Mouse (Mus musculus) brain, embryonic 14.5 days (tissue): Measurements from ENCODE around the gene Mrpl2. TPM values are rescaled to one million over a fixed set of nuclear protein-coding genes. Genes with fewer than 3 reads are reported as not detected.
A peak's percentile ranks its signal among the peaks of the same experiment; 100 is the strongest.

Experiments
- DNase-seq: peaks from one replicate; pipeline ENCODE4 v3.0.0-alpha.2; 2011; ENCODE audit warnings: low read depth
- CTCF ChIP-seq: fragments of 200-500 bp; IDR thresholded peaks from 2 replicates; pipeline ENCODE4 v1.5.1; 2012; ENCODE audit warnings: inconsistent platforms, mild to moderate bottlenecking, moderate library complexity, borderline replicate concordance; ENCODE audit not compliant: insufficient read depth, insufficient read length; ENCODE audit errors: extremely low read depth
- POLR2A ChIP-seq: fragments of 200-500 bp; IDR thresholded peaks from 2 replicates; pipeline ENCODE4 v1.6.1; 2012; ENCODE audit warnings: mild to moderate bottlenecking, inconsistent platforms, borderline replicate concordance; ENCODE audit not compliant: poor library complexity, insufficient read depth, insufficient read length, severe bottlenecking; ENCODE audit errors: extremely low read depth
- polyA plus RNA-seq: library from polyadenylated mRNA; depleted of rRNA; stranded (reverse); fragments of >200 nt; gene quantifications from 2 replicates; pipeline ENCODE4 v1.2.3, GENCODE M21; 2012

The Mrpl2 gene
- polyA plus RNA-seq, 1 experiment: 47.2 TPM

DNA sequence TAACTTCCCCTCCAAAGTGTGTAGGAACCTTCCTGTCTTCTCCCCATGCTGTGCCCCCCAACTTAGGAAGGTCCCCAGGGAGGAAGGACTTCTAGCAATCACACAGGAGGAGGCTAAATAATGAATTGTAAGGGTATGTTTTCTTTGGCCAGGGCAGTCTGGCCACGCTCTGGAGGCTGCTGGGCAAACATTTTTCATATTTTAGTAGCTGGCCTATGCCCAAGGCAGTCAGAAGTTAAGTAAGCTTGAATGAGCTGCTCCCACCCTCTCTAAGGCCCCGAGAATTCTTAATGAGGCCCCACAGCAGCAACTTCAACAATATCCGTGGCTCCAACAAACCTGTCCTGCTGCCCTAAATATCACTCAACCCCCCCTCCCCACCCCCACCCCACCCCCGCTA lies 33.2 kb upstream of the Mrpl2 start:
- TF ChIP-seq CTCF (no peak), POLR2A (no peak)

DNA sequence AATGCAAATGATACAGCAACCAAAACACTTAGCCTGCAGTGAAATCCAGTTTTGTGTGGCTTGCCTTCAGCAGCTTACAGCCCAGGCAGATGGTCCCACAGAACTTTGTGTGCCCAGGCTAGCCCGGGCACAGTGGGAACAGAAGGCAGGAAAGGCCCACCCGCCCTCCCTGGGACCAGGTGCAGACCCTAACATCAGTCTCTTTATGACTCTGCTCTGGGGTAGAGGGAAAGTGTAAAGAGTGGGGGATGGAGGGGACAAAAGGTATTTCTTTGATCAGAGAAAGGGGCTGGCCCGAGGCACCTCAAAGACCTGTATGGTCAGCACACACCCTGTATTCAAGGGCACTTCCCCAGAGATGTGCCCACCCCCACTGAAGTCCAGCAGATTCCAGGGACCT lies 32.8 kb upstream of the Mrpl2 start:
- TF ChIP-seq POLR2A (no peak), CTCF (no peak)

More for the DNA sequence above, 33.2 kb upstream of the Mrpl2 start:
- no peak for DNase-seq

DNA sequence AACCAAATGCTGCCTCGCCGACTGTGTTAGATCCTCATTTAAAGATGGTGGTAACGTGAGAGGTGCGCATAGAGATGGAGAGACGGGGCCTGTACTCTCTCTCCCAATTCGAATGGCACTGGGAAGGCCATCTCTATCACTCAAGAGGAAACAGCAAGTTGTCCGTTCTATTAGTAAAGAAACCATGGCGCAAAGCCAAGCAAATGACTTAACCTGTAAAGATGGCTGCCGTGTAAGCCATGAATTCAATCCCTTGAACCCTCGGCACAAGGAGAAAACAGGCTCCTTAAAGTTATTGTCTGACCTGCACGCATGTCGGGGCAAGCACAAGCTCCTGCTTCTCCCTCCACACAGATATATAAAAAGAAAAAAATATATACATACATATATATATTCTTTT lies 28.2 kb upstream of the Mrpl2 start:
- TF ChIP-seq POLR2A (no peak), CTCF (no peak)
- no peak for DNase-seq

More for the DNA sequence above, 32.8 kb upstream of the Mrpl2 start:
- no peak for DNase-seq

DNA sequence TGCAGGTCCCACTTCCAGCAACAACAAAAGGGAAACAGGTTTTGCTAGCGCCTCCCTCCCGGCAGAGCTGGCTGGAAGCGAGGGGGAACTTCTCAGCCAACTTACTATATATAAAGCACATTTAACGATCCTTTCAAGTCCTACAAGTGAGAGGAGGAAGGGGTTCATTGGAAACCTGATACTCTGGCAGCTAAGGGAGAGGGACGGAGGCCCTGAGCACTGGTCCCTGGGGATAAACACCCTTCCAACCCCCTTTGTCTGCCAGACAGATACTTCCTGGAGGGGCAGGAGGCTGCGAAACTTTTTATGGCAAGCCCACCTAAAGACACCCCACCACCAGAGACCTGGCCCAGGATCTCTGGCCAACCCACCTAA lies 27.6 kb upstream of the Mrpl2 start:
- DNase-seq: peak; percentile 72
- TF ChIP-seq POLR2A: no peak
- TF ChIP-seq CTCF: no peak

DNA sequence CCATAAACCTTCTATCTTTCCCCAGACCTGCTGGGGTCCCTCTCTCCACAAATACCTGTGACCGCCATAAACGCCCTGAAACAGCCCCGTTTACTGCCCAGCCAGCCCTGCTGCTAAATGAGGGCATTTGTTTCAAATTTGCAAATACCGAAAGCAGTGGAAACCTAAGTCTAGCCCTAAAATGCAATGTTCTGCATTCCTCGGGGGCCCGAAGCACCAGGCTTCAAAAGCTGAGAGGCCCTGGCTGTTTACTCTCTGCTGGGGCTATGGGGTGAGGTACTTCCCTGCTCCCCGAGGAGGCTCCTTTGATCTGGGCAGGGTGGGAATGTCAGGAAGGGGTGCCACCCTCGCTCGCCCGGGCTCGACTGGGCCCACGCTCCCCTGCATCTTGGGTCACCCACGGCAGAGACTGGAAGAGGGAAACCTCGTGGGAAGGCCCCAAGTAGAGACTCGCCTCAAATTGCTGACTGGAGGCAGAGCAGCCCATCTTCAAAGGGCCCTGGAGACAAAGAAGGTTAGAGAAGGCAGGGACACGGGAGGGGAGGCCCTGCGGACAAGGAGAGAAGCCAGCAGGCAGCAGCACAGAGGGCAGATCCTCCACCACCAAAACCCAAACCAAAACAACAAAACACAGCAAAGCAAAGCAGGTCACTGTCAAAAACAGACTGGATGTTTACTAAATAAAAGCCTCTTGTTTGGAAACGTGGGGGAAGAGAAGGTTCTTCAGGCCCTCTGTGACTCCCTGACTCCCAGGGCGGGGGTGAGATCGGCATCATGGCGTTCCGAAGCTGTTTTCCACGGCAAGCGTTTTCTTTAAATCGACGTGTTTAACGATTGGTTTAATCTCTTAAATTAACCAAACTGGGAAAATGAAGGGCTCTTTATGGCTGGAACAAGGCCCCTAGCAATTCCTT lies 27.0 kb upstream of the Mrpl2 start:
- peak; percentile 64 for DNase-seq
- TF ChIP-seq POLR2A (no peak), CTCF (no peak)

DNA sequence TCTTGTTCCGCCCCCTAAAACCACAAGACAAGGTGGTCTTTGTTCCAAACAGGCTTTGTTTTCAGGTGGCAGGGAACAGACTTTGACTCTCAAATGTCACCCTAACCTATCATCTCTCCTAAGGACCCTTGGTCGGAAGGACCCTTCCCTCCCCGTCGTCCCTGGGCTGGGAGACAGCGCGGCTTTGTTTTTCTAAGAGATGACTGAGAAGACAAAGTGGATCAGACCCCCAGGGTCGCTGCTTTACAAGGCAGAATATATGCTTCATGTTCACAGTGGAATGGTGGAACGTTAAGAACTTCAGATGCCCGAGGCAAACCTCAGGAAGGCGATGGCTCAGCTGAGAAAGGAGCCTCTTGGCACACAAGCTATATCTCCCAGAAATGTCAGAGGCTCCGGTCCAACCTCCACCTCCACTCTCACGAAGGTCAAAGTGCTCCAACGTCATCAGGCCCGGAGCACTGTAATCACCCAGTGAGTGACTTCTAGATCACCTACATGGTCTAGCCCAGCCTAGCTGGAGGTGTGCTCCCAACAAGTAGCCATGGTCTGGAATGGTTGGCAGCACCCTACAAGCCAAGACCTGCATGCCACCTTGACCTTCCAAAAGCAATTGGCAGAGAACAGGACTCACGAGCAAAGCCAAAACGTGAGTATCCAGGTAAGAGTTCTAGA lies 26.2 kb upstream of the Mrpl2 start:
- no peak for DNase-seq
- TF ChIP-seq CTCF (no peak), POLR2A (no peak)

DNA sequence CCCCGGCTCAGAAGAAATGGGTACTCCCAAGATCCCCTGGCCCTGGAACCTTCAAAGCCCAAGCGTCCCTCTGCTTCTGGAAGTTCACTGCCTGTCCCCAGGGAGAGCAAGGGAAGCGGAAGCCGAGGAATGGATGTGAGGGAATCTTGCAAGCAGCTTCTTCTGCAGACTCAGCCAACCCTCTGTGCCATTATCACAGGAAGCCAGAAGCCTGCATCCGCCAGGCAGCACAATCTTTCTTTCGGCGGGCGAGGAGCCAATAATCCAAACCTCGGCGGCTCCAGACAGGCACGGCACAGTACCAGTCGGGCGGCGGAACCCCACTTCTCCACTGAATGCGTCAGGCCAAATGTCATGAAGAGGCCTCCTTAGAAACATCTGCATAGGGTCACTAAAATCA lies 24.7 kb upstream of the Mrpl2 start:
- TF ChIP-seq POLR2A (no peak), CTCF (no peak)
- DNase-seq: peak; percentile 74

DNA sequence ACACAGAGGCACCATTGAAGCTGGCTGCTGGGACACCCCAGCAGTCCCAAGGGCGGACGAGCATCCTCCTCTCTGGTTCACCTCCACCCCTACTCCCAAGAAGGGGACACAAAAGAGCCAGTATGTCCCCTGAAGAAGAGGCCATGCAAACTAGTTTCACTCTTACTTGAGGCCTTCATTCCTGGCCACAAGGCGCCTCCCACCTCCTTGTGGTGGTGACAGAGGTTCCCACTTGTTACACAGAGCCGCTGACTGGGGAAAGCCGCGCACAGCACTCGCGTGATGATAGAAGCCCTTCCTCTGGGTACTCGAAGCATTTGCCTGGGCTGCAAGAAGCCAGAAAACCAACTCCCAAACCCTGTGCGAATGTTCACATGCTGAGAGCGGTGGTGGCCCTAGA lies 23.8 kb upstream of the Mrpl2 start:
- TF ChIP-seq POLR2A (no peak), CTCF (no peak)
- no peak for DNase-seq

DNA sequence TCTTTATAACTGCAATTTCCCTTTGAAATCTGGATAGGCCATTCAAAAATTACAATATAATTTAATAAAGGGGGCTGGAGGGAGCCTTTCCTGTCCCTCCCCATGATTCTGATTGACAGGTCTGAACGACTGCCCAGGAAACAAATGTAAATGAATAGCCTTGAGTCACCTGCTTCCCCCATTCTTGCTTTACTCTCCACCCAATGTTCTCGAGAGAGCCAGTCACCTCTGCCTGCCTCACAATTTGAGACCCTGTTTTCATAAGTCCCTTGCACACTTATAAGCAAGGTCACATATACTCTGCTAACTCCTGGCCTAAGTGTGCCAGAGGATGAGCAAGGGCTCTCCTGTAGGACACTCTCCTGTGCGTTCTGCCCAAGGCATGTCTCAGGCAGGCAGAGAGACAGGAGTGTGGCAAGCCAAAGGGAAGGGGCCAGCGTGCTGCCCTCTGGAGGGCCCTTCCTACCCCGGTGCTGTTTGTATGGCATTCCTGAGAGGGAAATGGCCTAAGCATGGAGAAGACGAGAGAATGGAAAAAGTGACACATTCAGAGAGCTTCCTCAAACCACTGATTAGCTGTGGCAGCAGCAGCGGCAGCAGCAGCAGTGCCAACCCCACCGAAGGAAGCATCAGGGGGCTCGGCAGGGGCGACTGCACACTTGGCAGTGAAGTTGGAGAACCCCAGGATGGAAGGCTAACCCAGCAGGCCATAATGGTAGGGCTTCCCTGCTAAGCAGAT lies 22.0 kb upstream of the Mrpl2 start:
- peak; percentile 45 for DNase-seq

DNA sequence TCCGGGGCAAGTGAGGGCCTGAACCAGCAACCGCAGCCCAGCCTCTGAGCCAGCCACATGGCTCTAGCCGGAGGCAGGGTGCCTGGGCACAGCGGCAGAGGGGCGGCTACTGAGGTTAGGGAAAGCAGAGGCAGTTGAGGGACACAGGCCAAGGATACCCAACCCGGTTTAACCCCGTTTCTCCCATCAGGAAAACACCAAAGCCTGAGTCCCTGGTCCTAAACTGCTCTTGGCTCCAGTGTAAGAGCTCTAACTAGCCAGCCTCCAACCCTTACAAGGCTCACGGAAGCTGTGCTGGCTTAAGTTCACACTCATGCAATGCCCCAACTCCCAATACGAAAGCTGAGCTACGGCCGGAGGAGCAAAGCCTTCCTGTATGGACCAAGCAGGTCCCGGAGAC lies 21.4 kb upstream of the Mrpl2 start:
- TF ChIP-seq CTCF (no peak), POLR2A (no peak)
- no peak for DNase-seq

More for the DNA sequence above, 22.0 kb upstream of the Mrpl2 start:
- TF ChIP-seq POLR2A: no peak
- TF ChIP-seq CTCF: 0 out of 2 replicates have a peak, but pooled peaks have one; percentile 1

DNA sequence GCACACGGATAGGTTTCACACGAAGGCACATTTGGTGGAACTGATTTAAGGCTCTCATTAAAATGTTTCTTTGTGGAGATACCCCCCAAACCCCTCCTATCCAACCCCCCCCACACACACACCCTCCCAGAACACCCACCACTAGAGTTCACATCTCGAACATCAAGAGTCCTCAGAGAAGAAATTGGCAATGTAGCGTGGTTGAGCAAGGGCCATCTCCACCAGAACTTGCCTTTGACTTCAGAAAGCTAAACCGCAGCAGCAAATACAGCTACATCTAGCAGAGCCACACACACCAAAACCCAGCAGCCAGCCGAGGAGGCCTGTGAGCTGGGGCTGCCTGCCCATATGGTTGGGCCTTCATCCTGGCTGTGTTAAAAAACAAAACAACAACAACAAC lies 18.6 kb upstream of the Mrpl2 start:
- TF ChIP-seq CTCF (no peak), POLR2A (no peak)
- DNase-seq: no peak

DNA sequence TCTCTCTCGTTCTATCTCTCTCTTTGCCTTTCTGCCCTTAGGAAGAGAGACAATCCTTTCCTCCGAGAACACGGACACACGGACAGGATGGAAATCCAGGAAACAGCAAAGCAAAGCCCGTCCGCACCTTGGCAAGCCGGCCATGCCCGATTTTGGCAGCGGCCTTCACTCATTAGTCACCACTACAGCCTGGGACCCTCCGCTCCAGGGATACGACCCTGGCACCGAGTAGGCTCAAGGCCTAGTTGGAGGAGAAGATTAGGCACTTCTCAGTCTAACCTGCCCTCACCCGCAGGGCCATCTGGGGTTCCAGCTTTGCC lies 17.6 kb upstream of the Mrpl2 start:
- peak; percentile 68 for DNase-seq
- TF ChIP-seq CTCF (no peak), POLR2A (no peak)
